Mouse (Mus musculus) monocyte, adult 2 months (primary cell): Measurements from ENCODE around the gene Thap12.

ENCODE experiments used
- DNase-seq, 2 experiments: peaks; one replicate each; pipeline ENCODE4 v3.0.0; 2022; ENCODE audit warnings: low spot score in 2 of 2, low read depth in 1 of 2

Gene Thap12

DNA sequence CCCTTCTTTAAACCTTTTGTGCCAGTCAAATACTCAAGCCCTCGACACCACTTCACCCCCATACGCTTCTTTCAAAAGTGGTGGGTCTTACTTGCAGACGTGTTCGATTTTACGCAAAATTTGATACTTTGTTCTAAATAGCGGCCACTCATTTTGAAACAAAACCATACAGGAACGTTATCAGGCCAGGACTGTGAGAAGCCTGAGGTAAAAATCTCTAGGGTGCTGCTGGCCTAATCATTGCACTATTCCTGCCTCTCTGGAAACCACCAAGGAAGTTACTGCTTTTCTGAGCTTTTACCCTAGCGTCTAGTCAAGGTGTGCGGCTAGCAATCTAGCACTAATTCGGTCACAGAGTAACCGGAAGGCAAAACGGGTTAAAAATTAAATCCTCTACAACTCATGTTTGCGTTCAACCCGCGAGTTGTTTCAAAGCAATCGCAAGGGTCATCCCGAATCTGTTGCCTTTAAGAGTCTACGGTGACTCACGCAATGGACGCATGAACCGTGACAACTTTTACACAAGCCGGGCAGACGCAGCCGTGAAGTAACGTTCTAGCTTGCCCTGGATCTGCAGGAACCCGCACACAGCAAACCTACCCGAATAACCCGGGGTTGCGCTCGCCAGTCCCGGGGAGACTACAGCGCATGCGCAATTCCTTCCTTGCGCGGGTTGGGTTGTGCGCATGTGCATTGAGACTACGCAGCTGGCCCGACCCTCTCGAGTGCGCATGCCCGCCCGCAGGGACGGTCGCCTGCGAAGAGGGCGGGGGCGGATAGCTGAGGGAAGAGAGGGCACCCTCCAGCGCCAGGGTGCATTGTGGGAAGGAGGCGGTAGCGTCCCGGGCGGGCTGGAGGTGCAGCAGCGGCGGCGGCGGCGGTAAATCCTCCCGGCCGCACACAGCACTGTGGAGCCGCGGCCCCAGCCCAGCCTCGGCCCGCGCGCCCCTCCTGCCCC, at the start of gene Thap12:
Gene Thap12, plus strand, starts transcription at position 821 of the 958 bp plus-strand sequence.
- peak; percentile 97 to 98 for DNase-seq

DNA sequence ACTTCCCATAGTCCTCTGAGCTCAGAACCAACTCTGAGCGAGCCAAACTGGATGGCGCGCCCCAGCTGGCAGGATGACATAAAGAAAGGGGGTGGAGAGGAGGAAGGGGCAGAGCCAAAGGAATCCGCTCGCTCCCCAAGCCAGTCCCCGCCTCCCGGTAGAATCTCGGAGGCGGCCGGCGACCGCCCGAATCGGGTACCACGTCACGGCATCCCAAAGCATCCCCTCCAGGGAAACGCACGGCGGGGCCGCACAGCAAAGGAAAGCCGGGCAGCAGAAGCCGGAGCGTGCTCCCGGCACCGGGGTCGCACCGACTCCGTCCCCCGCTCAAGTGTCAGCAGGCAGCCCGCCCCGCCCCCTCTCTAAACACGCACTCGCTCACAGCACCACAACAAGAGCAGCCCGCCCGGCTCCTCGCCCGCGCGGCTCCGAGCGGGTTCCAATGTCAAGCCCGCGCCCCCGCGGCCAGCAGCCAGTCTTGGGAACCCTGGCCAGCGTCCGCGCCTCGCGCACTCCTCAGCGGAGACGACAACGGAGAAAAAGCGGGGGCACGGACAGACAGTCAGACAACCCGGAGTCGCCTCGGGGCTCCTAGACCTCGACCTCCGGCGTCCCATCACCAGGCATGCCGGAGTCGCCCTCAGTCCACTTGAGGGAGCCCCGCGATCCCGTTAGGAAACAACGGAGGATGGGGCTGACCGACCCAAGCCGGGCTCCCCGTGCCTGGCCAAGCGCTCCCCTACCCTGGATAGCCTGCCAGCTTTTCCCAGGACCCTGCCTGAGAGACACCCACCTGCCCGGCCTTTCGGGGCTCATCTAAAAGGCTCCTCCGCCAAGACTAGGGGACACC, 47.0 kb upstream of the Thap12 start:
- peak; percentile 60 to 74 for DNase-seq

DNA sequence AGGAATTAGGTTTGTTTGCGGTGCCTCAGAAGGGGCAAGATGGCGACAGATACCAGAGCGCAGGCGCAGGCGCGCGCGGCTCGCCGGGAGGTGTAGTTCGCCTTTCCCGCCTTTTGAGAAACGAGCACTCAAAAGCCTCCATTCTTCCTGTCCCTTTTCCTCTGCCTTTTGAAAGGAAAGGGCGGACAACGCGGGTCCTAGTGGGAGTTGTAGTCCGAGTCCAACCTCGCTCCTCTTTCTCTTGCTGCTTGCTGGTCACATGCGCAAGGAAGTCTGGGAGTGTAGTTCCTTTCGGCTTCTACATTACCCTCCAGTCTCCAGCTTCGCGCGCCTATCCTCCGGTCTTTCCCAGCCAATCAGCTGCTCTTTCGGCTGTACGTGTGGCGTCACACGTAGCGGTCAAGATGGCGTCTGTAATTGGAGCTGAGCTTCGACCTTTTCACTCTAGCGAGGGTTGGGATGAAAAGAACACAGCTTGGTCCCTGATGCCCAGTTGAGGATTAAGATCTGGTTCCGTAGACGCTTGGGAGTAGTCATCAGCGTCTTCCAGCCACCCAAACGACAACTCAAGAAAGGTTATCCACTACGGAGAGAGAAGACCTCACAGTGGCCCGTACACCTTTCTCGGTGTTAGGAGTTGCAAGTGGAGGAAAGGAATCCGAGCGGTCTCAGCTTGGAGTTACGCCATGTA, 46.2 kb upstream of the Thap12 start, which contains the start of gene Emsy:
Gene Emsy, minus strand, starts transcription at position 253 of the 691 bp plus-strand sequence.
- DNase-seq, result peak; percentile 82 to 87

DNA sequence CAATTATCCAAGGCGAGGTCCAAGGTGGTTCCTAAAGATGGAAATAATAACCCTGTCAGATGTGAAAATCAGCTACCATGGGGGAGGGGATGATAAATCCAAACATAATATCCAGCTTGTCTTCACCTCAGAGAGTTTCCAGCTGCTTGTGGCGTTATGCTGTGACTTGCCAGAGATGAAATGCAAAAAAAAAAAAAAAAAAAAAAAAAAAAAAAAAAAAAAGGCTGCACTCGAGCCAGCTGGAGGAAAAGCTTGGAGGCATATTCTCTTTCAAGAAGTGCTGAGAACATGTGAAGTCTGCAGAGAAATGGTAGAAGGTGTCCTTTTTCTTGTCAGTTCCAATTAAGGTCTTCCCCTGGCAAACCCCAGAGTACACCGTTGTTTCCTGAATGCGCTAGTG, 37.7 kb upstream of the Thap12 start:
- DNase-seq, result no peak

DNA sequence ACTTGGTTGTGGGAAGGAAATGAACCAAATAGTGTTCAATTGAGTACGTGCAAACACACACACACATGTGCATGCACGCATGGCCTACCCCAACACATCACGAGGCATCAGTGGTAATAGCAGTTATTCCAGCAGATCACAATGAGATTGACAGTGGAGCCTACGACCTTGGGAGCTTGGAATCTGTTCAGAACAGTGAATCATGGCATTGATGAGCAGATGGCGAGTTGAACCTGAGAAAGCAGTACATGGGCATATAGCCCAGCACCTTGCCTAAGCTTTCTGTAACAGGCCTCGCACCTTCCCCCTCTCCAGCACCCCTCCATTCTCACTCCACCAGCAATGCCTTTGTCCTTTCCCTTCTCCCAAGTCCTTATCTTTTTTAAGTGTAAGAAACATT, 37.2 kb upstream of the Thap12 start:
- no peak for DNase-seq

DNA sequence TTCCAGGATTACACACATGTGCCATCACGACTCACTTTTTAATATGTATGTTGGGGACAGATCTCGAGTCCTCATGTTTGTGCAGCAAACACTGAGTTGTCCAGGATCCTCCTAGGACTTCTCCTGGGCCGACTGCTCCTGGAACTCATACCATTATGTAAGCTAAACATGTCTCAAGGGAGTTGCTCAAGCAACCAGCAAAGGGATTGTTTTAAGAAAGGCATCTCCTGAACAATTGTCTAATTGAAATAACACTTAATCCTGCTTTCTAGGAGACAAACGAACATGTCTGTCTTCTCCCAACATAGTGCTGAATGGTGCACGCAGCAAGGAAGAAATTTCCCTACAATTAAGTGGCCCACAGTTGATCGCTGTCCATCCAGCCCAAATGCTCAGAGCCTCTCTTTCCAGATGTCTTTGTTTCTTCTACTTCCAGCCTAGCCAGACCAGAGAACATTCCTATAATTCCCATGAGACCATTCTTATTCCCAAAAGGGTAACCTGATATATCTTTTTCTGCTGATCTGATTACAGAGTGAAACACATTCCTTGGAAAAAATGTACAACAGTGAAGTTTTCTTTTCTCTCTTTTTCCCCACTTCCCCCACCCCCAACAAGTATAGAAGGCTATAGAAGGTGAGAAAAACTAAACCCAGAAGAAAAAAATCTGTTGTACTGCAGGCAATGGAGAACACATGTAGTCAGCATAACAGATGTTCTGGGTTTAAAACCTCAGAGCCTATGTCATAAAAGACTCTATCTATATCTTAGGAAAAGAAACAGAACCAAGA, 34.8 kb upstream of the Thap12 start:
- no peak for DNase-seq

DNA sequence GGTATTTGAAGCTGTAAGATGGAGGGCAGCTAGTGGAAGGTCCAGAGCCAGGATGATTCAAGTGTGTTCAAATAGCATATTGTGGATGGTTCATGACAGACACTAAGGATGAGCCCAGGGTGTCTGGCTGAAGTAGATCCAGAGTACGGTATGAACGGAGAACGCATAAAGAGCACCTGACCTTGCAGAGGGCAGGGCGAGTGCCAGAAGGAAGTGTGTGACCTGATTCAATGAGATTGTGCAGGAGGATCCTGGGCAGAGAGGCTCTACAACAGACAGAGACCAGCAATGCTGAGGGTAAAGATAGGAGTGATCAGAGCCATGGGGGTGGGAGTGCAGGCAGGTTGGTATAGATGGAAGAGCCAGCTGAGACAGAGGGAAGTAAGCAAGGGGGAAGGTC, 32.1 kb upstream of the Thap12 start:
- no peak for DNase-seq

DNA sequence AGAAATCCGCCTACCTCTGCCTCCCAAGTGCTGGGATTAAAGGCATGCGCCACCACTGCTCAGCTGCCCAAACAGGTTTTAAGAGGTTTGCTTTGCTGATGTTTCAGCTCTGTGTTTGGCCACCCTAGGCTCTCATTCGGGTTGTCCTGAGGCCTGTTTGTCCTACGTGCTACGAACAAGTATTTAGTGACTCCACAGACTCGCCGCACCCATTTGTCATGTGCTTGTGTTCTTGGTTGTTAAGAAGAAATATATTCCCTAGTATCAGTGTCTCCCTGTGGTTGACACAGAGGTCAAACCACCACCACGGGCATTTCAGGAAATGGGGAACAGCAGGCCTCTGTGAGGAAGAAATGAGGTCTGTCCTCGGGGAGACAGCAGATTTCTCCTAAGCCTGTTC, 31.5 kb upstream of the Thap12 start:
- DNase-seq, result no peak

DNA sequence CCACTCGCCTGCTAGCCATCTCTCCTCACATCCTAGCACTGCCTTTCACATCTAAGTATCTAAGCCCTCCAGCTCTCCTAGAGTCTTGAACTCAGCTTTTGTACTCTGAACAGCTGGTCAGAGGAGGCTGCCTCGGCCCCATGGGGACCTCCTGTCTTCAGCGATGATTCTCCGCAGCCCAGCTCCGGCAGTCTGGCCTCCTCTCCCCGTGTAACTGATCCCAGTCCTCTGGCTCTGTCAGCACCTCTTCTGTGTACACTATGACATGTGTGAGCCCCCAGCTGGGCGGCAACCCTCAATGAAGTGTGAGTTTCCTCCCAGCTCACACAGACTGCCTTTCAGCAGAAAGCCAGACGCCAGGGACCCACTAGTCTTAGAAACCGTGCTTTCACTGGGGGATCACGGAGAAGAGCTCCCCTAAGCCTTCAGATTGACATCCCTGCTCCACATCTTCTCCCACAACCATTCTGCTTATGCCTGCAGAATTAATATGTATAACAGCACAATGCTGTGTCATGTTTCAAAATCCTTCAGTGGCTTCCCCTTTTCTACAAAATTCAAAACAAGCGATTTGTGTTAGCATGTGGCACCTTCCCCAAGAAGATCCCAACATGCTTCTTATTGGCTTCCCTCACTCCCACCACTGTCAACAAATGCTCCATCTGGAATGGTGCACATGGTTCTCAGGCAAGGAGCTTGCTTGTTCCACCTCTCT, 30.5 kb upstream of the Thap12 start:
- no peak for DNase-seq

DNA sequence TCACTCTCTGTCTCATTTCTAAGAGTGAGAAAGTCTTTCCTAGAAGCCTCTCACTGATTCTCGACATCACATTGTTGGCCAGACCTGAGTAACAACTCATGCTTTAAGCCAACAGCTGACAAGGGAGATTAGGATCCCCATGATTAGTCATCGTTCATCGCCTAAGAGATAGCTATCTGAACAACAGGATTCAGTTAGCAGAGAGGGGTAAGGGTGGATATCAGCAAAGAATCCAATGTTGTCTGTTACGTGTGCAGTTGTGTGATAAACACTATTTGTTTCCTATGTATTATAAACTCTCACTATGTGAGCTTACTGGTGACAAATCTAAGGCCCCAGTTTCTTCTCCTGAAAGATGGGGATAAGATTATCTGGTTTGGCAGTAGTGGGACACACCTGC, 28.6 kb upstream of the Thap12 start:
- DNase-seq, result no peak

DNA sequence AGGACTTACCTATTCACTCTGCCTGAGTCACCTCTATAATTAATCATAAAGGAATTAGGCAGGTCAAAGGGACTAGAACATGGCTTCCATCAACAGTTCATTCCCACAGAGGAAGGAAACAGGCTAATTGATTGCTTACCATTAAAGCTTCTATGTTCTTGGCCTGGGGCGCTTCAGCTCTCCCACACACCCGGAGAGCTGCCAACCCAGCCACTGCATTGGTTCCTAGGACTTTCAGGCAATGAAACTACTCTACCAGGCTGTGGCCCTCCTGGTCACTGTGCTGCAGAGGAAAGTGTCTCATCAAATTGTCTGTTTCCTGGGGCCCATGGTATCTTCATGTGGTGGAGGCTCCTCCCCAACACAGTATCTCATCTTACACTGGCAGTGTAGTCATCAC, 25.4 kb upstream of the Thap12 start:
- DNase-seq, result no peak

DNA sequence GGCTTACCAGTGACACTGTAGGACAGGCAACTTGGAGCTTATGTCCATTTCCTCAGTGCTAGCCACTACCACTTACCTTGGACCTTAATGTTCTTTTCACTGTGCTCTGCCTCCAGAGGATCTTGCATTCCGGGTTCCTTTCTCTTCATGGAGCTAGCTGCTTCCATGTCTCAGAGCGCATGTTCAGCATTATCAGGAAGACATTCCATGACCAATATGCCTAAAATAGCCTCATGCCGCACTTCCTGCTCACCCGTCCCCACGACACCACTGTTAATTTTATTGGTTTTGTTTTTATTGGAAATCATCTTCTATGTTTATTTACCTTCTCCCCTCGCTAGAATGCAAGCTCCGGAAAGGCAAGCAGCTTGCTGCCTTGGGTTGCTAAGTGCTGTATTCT, 24.5 kb upstream of the Thap12 start:
- no peak for DNase-seq

DNA sequence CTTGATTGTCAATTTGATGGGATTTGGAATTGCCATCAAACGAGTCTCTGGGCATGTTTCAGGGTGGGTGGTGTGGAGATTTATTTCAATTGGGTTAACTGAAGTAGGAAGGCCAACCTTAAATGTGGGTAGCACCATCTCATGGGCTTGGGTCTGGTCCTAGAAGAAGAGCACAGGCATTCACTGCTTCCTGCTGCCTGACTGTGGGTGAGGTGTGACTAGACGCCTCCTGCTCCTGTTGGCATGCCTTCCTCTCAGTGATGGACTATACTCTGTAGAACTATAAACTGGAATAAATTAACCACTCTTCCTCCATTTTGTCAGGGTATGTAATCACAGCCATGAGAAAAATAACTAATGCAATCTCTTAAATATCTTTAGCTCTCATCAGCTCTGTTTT, 22.2 kb upstream of the Thap12 start:
- DNase-seq, result no peak

DNA sequence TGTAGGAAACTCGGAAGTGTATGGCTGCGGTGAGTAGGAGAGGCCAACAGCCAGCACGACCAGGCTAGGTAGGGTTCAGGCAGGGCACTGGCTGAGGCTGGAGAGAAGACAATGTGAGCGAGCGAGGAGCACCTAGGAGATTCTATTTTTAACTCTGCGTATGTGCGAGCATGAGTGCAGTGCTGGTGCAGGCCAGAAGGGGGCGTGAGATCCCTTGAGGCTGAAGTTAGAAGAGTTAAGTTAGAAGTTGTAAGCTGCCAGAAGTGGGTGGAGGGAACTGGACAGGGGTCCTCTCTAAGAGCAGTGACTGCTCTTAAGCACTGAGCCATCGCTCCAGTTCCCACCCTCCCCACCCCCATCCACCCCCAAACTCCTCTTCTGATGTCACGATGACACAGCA, 20.1 kb upstream of the Thap12 start:
- DNase-seq, result no peak

DNA sequence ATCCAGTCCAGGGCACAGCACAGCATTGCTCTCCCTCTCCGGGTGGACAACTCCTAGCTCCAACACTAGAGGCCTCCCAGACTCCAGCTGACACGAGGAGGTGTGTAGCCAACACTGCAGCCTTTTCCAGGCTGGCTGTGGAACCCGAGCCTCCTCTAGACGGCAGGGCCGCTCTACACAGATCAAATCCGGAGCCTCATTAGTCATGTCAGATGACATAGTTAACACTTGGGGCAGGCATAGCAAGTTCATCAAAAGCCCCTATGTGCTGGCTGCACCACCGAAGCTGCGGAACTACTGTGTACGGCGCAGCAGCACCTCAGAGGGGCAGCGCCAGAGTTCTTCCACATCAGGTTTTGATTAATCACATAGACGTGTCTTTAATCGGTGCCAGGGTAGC, 17.0 kb upstream of the Thap12 start:
- DNase-seq, result no peak

DNA sequence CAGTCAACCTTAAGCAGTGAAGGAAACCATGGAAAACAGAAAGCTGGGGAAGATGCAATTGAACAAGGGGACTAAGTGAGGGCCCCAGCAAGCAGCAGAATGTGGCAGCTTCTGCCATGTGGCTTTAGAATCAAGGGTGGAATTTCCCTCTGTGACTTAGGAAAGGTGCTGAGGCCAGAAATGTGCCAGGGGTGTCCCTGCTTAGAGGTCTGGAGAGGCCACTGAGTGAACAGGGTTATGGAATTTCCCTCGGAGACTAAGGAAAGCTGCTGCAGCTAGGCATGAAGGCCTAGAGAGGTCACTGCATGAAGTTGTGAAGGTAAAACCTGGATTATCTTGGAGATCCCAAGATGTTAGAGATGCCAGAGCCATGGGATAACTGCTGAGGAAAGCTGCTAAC, 12.8 kb upstream of the Thap12 start:
- DNase-seq, result no peak

DNA sequence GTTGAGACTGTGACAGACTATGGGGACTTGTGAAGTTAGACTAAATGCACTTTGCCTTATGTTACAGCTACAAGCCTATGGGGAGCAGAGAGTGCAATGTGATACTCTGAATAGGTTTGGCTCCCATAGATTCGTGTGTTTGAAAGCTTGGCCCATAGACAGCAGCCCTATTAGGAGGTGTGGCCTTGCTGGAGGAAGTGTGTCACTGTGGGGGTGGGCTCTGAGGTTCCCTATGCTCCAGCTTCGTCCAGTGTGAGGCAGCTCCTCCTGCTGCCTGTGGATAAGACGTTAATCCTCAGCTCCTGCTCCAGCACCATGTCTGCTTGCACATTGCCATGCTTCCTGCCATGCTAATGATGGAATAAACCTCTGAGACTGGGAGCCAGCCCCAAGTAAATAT, 12.1 kb upstream of the Thap12 start:
- no peak for DNase-seq

DNA sequence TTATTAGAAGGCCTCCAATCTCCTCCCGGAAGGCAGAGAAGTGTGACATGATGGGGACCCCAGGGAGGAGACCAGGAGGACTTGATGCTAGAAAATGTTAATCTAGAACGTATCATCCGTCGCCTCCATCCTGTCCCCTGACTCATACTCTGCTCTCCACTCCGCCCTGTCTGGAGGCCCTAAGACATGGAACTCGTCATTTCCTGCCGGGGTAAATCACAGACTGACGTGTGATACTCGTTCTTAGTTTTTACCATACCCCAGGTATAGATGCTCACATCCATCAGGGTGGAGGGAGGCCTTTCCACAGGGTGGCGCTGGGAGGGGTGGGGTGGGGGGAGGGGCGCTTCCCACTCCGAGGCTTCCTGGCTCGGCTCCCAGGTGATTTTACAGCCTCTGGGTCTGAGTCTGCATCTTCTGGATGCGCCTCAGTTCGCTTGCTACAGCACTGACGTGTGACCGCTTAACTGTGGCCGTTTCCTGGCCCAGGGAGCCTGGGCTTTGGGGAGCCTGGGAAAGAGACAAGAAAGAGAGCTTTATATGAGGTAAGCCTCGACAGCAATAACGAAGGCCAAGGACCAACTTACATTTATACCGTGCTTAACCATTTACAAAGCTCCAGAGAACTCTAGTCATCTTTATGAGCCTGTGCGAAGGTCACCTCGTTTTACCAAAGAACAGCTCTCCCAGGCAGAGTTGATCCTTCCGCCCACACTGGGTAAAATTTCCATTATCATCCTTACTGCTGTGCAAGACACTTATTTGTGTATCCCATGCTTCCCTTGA, 9.9 kb upstream of the Thap12 start:
- no peak for DNase-seq

DNA sequence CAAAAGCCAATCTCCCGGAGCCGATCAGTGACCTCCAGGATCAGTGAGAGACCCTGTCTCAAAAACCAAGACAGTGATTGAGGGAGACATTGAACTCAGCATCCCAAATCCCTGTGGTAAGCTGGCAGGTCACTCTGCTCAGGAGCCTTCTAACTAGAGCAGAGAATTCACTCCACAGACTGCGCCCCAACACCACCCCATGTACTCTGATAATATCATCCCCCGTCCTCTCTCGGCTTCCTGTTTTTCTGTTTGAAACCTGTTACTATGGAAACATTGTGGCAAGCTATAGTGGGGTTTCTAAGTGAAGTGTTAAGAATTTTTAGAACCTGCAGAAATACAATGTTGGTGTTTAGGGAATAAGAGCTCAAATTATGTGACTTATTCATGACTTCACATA, 8.9 kb upstream of the Thap12 start:
- peak in 1 of 2 experiments; percentile 44 for DNase-seq
